Mouse (Mus musculus) olfactory bulb, adult 2 months (tissue): ENCODE data around the gene Slc16a7.

Experiments used
- CTCF ChIP-seq: fragments of 200-500 bp; IDR thresholded peaks from 2 replicates; pipeline ENCODE4 v1.5.1; 2012; ENCODE audit warnings: low read depth, mild to moderate bottlenecking, low read length, moderate library complexity; ENCODE audit not compliant: insufficient read depth
- POLR2A ChIP-seq: fragments of 200-500 bp; IDR thresholded peaks from 2 replicates; pipeline ENCODE4 v1.6.1; 2012; ENCODE audit warnings: mild to moderate bottlenecking, low read depth, low read length, moderate library complexity; ENCODE audit not compliant: insufficient read depth

GRCm38 (mm10) chr10:125324871-125325565, 64.2 kb downstream of the Slc16a7 start:
- TF ChIP-seq POLR2A (no peak), CTCF (no peak)
